Mouse (Mus musculus) ovary, postnatal 36 days (tissue): ENCODE results near the gene Gm4737.
"Not testable (repeated sequence)": the region's sequence is repeated elsewhere in the genome, so short reads cannot be mapped to it uniquely, and the experiment has no call there.

ENCODE experiments used
- DNase-seq: peaks from one replicate; pipeline ENCODE4 v3.0.0; 2022; ENCODE audit warnings: low spot score, mixed read lengths

The Gm4737 gene

GRCm38 (mm10) chr16:46154832-46155231 is at the start of gene Gm4737:
TSS of gene Gm4737 (minus strand) at chr16:46155077.
- not testable (repeated sequence) for DNase-seq

GRCm38 (mm10) chr16:46195792-46196191 is 40.9 kb upstream of the Gm4737 start:
- no peak for DNase-seq

- DNase-seq: no peak
These were observed 28.2 kb upstream of the Gm4737 start for GRCm38 (mm10) chr16:46183096-46183495.

- no peak for DNase-seq
These were observed 23.4 kb upstream of the Gm4737 start for GRCm38 (mm10) chr16:46178121-46178801.

GRCm38 (mm10) chr16:46173039-46173438 is 18.2 kb upstream of the Gm4737 start:
- DNase-seq: no peak

GRCm38 (mm10) chr16:46166971-46167370 is 12.1 kb upstream of the Gm4737 start:
- DNase-seq: no peak

GRCm38 (mm10) chr16:46165305-46165704 is 10.4 kb upstream of the Gm4737 start:
- DNase-seq: no peak

- no peak for DNase-seq
These were observed 3.7 kb downstream of the Gm4737 start for GRCm38 (mm10) chr16:46151141-46151540.

GRCm38 (mm10) chr16:46148661-46149341 is 6.1 kb downstream of the Gm4737 start:
- DNase-seq: no peak

- no peak for DNase-seq
These were observed 7.9 kb downstream of the Gm4737 start for GRCm38 (mm10) chr16:46146962-46147361.

GRCm38 (mm10) chr16:46122238-46122637 is 32.6 kb downstream of the Gm4737 start:
- DNase-seq: no peak

GRCm38 (mm10) chr16:46121420-46121819 is 33.5 kb downstream of the Gm4737 start:
- DNase-seq: peak; percentile 27

- DNase-seq: no peak
These were observed 34.3 kb downstream of the Gm4737 start for GRCm38 (mm10) chr16:46120607-46121006.

GRCm38 (mm10) chr16:46120020-46120419 is 34.9 kb downstream of the Gm4737 start, which contains the start of gene Cd96:
TSS of gene Cd96 (minus strand) at chr16:46120251.
- no peak for DNase-seq

- DNase-seq: no peak
These were observed 37.2 kb downstream of the Gm4737 start for GRCm38 (mm10) chr16:46117645-46118044.

- no peak for DNase-seq
These were observed 40.1 kb downstream of the Gm4737 start for GRCm38 (mm10) chr16:46114727-46115126.

- DNase-seq: no peak
These were observed 45.3 kb downstream of the Gm4737 start for GRCm38 (mm10) chr16:46109536-46109935.

- no peak for DNase-seq
These were observed 47.4 kb downstream of the Gm4737 start for GRCm38 (mm10) chr16:46107431-46107830.

- no peak for DNase-seq
These were observed 50.4 kb downstream of the Gm4737 start for GRCm38 (mm10) chr16:46104491-46104890.
